Mouse (Mus musculus) liver, adult 2 months (tissue): Measurements from ENCODE around the gene Sprtn. TPM values are rescaled to one million over a fixed set of nuclear protein-coding genes. Genes with fewer than 3 reads are reported as not detected.

Source experiments
- DNase-seq: peaks from one replicate; pipeline ENCODE4 v3.0.0-alpha.2; 2011; ENCODE audit warnings: low read depth, low spot score; ENCODE audit errors: extremely low read depth
- H3K27ac ChIP-seq: fragments of 200-500 bp; replicated peaks from 2 replicates; pipeline ENCODE4 v1.5.1; 2012; ENCODE audit warnings: low read depth, mild to moderate bottlenecking, control low read depth, inconsistent platforms, low read length; ENCODE audit not compliant: insufficient read depth
- H3K27me3 ChIP-seq: fragments of 200-500 bp; 2 replicates; pipeline ENCODE4 v1.6.1; 2012; ENCODE audit warnings: mild to moderate bottlenecking, moderate library complexity, low read length, inconsistent platforms; ENCODE audit not compliant: control insufficient read depth, insufficient read depth
- H3K36me3 ChIP-seq: fragments of 200-500 bp; 2 replicates; pipeline ENCODE4 v1.6.1; 2012; ENCODE audit warnings: low read length, inconsistent platforms; ENCODE audit not compliant: control insufficient read depth, insufficient read depth
- H3K4me1 ChIP-seq: fragments of 200-500 bp; 2 replicates; pipeline ENCODE4 v1.6.1; 2011; ENCODE audit warnings: low read length; ENCODE audit not compliant: control insufficient read depth, insufficient read depth
- H3K4me3 ChIP-seq: fragments of 200-500 bp; 2 replicates; pipeline ENCODE4 v1.5.1; 2011; ENCODE audit warnings: low read depth, mild to moderate bottlenecking, control low read depth, low read length, moderate library complexity; ENCODE audit not compliant: insufficient read depth
- H3K79me2 ChIP-seq: fragments of 200-500 bp; 2 replicates; pipeline ENCODE4 v1.6.1; 2012; ENCODE audit warnings: inconsistent platforms, mild to moderate bottlenecking, low read length, moderate library complexity; ENCODE audit not compliant: control insufficient read depth, insufficient read depth
- H3K9ac ChIP-seq: fragments of 200-500 bp; 2 replicates; pipeline ENCODE4 v1.6.1; 2012; ENCODE audit warnings: low read depth, mild to moderate bottlenecking, control low read depth, inconsistent platforms, low read length
- CTCF ChIP-seq: fragments of 200-500 bp; IDR thresholded peaks from 2 replicates; pipeline ENCODE4 v1.5.1; 2011; ENCODE audit warnings: low read depth, low read length, control low read depth
- POLR2A ChIP-seq: fragments of 200-500 bp; IDR thresholded peaks from 2 replicates; pipeline ENCODE4 v1.6.1; 2011; ENCODE audit warnings: low read length, control low read depth; ENCODE audit not compliant: insufficient read depth; ENCODE audit errors: extremely low read depth
- WGBS: fragments of 180-500 bp; shearing (Covaris S2); methylation state at CpG from one replicate; pipeline ENCODE4 v1.1.7; 2018; 5-methylcytosine and 5-hydroxymethylcytosine counted together
- polyA plus RNA-seq: library from polyadenylated mRNA; depleted of rRNA; stranded (reverse); fragments of >200 nt; gene quantifications from 2 replicates; pipeline ENCODE4 v1.2.3, GENCODE M21; 2012
- total RNA-seq: library from RNA; depleted of rRNA; stranded (reverse); fragments of >200 nt; gene quantifications from 2 replicates; pipeline ENCODE4 v1.2.3, GENCODE M21; 2014

Sprtn gene
- total and polyA plus RNA-seq, 2 experiments = 4.8 to 6.3 TPM

- TF ChIP-seq POLR2A (no peak), CTCF (no peak)
- no peaks in the 10 kb centered on the region; the same call in 1 of the 2 replicates for H3K4me1 ChIP-seq
- H3K9ac ChIP-seq = no peak overlapping the region
- WGBS = 96% methylated on average over 4 of the region's 4 CpGs
- DNase-seq = no peak
- H3K4me3 ChIP-seq = no peak overlapping the region
- H3K79me2 ChIP-seq = peaks cover 44% of the 10 kb centered on the region
- H3K27me3 ChIP-seq = no peaks in the 10 kb centered on the region
- no peaks in the 10 kb centered on the region for H3K36me3 ChIP-seq
- no peak overlapping the region for H3K27ac ChIP-seq
Observed at GRCm38 (mm10) chr8:124937293-124937692, 39.6 kb downstream of the Sprtn start.

DNA sequence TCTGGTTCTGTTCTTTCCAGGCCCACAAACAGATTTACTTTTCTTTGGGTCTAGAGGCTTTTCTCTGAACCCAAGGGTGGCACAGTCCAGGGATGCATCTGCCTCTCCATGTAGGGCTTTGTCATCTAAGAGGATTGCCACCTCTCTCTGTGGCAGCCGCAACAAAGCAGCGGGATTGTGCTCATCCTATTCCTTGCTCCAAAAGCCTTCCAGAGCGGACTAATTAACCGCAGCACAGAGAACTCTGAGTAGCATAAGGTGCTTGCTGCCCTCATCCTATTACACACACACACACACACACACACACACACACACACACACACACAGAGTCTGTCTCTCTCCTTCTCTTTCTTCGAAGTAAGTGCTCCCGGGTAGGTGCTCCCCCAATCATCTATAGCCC lies 46.1 kb downstream of the Sprtn start:
- Histone ChIP-seq H3K9ac (no peak overlapping the region), H3K36me3 (no peaks in the 10 kb centered on the region), H3K27me3 (no peaks in the 10 kb centered on the region), H3K79me2 (peaks cover 52% of the 10 kb centered on the region), H3K4me3 (no peak overlapping the region), H3K27ac (no peak overlapping the region), H3K4me1 (peaks cover 9% of the 10 kb centered on the region)
- no peak for DNase-seq
- TF ChIP-seq POLR2A = no peak
- TF ChIP-seq CTCF = no peak
- whole genome bisulfite sequencing = 95% methylated on average over 6 of the region's 6 CpGs

- Histone ChIP-seq H3K79me2 (peaks cover 47% of the 10 kb centered on the region), H3K4me1 (peaks cover 9% of the 10 kb centered on the region), H3K36me3 (no peaks in the 10 kb centered on the region), H3K27ac (no peak overlapping the region), H3K9ac (no peak overlapping the region), H3K4me3 (no peak overlapping the region), H3K27me3 (no peaks in the 10 kb centered on the region)
- DNase-seq = no peak
- 86% methylated on average over 7 of the region's 7 CpGs for WGBS
- TF ChIP-seq CTCF = no peak
- TF ChIP-seq POLR2A = no peak
Observed at GRCm38 (mm10) chr8:124944406-124944805, 46.7 kb downstream of the Sprtn start.

GRCm38 (mm10) chr8:124947865-124948732 lies 50.4 kb downstream of the Sprtn start:
- H3K79me2 ChIP-seq = peaks cover 28% of the 10 kb centered on the region
- TF ChIP-seq POLR2A (no peak), CTCF (no peak)
- no peaks in the 10 kb centered on the region for H3K36me3 ChIP-seq
- peak overlapping the region; percentile 68 for H3K4me3 ChIP-seq
- WGBS = 2% methylated on average over 64 of the region's 67 CpGs
- H3K27ac ChIP-seq = no peak overlapping the region
- no peaks in the 10 kb centered on the region for H3K27me3 ChIP-seq
- DNase-seq = peak; percentile 41
- peaks cover 14% of the 10 kb centered on the region for H3K4me1 ChIP-seq
- H3K9ac ChIP-seq = peak overlapping the region; percentile 72

- peaks cover 14% of the 10 kb centered on the region for H3K4me1 ChIP-seq
- peak overlapping the region; percentile 68 for H3K4me3 ChIP-seq
- no peak for DNase-seq
- WGBS = 7% methylated on average over 60 of the region's 62 CpGs
- H3K27me3 ChIP-seq = no peaks in the 10 kb centered on the region
- peaks cover 24% of the 10 kb centered on the region for H3K79me2 ChIP-seq
- TF ChIP-seq POLR2A = no peak
- no peak for TF ChIP-seq CTCF
- H3K27ac ChIP-seq = peak overlapping the region; percentile 62; the same call in 1 of the 2 replicates
- peak overlapping the region; percentile 72 for H3K9ac ChIP-seq
- no peaks in the 10 kb centered on the region for H3K36me3 ChIP-seq
Observed at GRCm38 (mm10) chr8:124948733-124949111, 51.0 kb downstream of the Sprtn start.
